Mouse (Mus musculus): ENCODE measurements around the gene Ttyh2. TPM values are rescaled to one million over a fixed set of nuclear protein-coding genes. Genes with fewer than 3 reads are reported as not detected.

The Ttyh2 gene
- 0.27 and 0.40 TPM in 2 replicates for total RNA-seq (2015)
- 0.73 and 0.88 TPM in 2 replicates for total RNA-seq (2017)

- ATAC-seq (ENCODE audit: poor library complexity, severe bottlenecking) = peak; percentile 91
Measured at GRCm38 (mm10) chr11:114675341-114675825, at the start of gene Ttyh2. Ttyh2 (plus strand) TSS chr11:114675431.

GRCm38 (mm10) chr11:114626071-114626690 is 49.0 kb upstream of the Ttyh2 start:
- ATAC-seq (ENCODE audit: poor library complexity, severe bottlenecking) = no peak

- no peak for ATAC-seq (ENCODE audit: poor library complexity, severe bottlenecking)
Measured at GRCm38 (mm10) chr11:114627036-114627435, 48.2 kb upstream of the Ttyh2 start.

- ATAC-seq (ENCODE audit: poor library complexity, severe bottlenecking) = no peak
Measured at GRCm38 (mm10) chr11:114628032-114628431, 47.2 kb upstream of the Ttyh2 start.

- no peak for ATAC-seq (ENCODE audit: poor library complexity, severe bottlenecking)
Measured at GRCm38 (mm10) chr11:114630044-114630443, 45.2 kb upstream of the Ttyh2 start.

GRCm38 (mm10) chr11:114632266-114632665 is 43.0 kb upstream of the Ttyh2 start:
- ATAC-seq (ENCODE audit: poor library complexity, severe bottlenecking) = no peak

- ATAC-seq (ENCODE audit: poor library complexity, severe bottlenecking) = peak; percentile 93
Measured at GRCm38 (mm10) chr11:114636292-114636691, 38.9 kb upstream of the Ttyh2 start.

- no peak for ATAC-seq (ENCODE audit: poor library complexity, severe bottlenecking)
Measured at GRCm38 (mm10) chr11:114636727-114637505, 38.3 kb upstream of the Ttyh2 start.

GRCm38 (mm10) chr11:114638647-114639290 is 36.5 kb upstream of the Ttyh2 start:
- ATAC-seq (ENCODE audit: poor library complexity, severe bottlenecking) = no peak

- no peak for ATAC-seq (ENCODE audit: poor library complexity, severe bottlenecking)
Measured at GRCm38 (mm10) chr11:114639681-114640103, 35.5 kb upstream of the Ttyh2 start.

- ATAC-seq (ENCODE audit: poor library complexity, severe bottlenecking) = no peak
Measured at GRCm38 (mm10) chr11:114640658-114641057, 34.6 kb upstream of the Ttyh2 start.

- ATAC-seq (ENCODE audit: poor library complexity, severe bottlenecking) = no peak
Measured at GRCm38 (mm10) chr11:114641136-114641535, 34.1 kb upstream of the Ttyh2 start.

GRCm38 (mm10) chr11:114642184-114642583 is 33.0 kb upstream of the Ttyh2 start:
- no peak for ATAC-seq (ENCODE audit: poor library complexity, severe bottlenecking)

- no peak for ATAC-seq (ENCODE audit: poor library complexity, severe bottlenecking)
Measured at GRCm38 (mm10) chr11:114642926-114643325, 32.3 kb upstream of the Ttyh2 start.

GRCm38 (mm10) chr11:114644122-114644521 is 31.1 kb upstream of the Ttyh2 start:
- no peak for ATAC-seq (ENCODE audit: poor library complexity, severe bottlenecking)

GRCm38 (mm10) chr11:114649510-114649909 is 25.7 kb upstream of the Ttyh2 start:
- no peak for ATAC-seq (ENCODE audit: poor library complexity, severe bottlenecking)

- no peak for ATAC-seq (ENCODE audit: poor library complexity, severe bottlenecking)
Measured at GRCm38 (mm10) chr11:114652531-114652930, 22.7 kb upstream of the Ttyh2 start.

GRCm38 (mm10) chr11:114653664-114654063 is 21.6 kb upstream of the Ttyh2 start:
- peak; percentile 53 for ATAC-seq (ENCODE audit: poor library complexity, severe bottlenecking)

- no peak for ATAC-seq (ENCODE audit: poor library complexity, severe bottlenecking)
Measured at GRCm38 (mm10) chr11:114654552-114654951, 20.7 kb upstream of the Ttyh2 start.

GRCm38 (mm10) chr11:114655350-114656008 is 19.8 kb upstream of the Ttyh2 start:
- ATAC-seq (ENCODE audit: poor library complexity, severe bottlenecking) = peak; percentile 51
